Mouse (Mus musculus) embryonic facial prominence, embryonic 11.5 days (tissue): ENCODE data around the gene Terf2. TPM values are rescaled to one million over a fixed set of nuclear protein-coding genes. Genes with fewer than 3 reads are reported as not detected.

ENCODE experiments used
- ATAC-seq: fragments of 200-750 bp; cut with Nextera tagmentation; replicated peaks from 2 replicates; pipeline ENCODE4 v1.8.0; 2017; ENCODE audit warnings: low read depth; ENCODE audit not compliant: insufficient number of reproducible peaks, low FRiP score, low TSS enrichment
- DNase-seq: peaks from one replicate; pipeline ENCODE4 v3.0.0-alpha.2; 2015; ENCODE audit warnings: low spot score
- H3K27ac ChIP-seq: fragments of 300-500 bp; sonication (generic); replicated peaks from 2 replicates; pipeline ENCODE4 v1.5.1; 2014; ENCODE audit warnings: mild to moderate bottlenecking, low read depth, low read length, control low read depth
- H3K27me3 ChIP-seq: fragments of 300-500 bp; sonication (generic); 2 replicates; pipeline ENCODE4 v1.6.1; 2014; ENCODE audit warnings: mild to moderate bottlenecking, low read length, moderate library complexity, mixed read lengths; ENCODE audit not compliant: control insufficient read depth, insufficient read depth
- H3K36me3 ChIP-seq: fragments of 300-500 bp; sonication (generic); replicated peaks from 2 replicates; pipeline ENCODE4 v1.6.1; 2014; ENCODE audit warnings: low read depth, mild to moderate bottlenecking, low read length, moderate library complexity, mixed read lengths; ENCODE audit not compliant: control insufficient read depth, insufficient read depth
- H3K4me1 ChIP-seq: fragments of 300-500 bp; sonication (generic); 2 replicates; pipeline ENCODE4 v1.6.1; 2014; ENCODE audit warnings: low read length, mixed read lengths; ENCODE audit not compliant: control insufficient read depth, insufficient read depth
- H3K4me2 ChIP-seq: fragments of 300-500 bp; sonication (generic); 2 replicates; pipeline ENCODE4 v1.6.1; 2014; ENCODE audit warnings: low read depth, mild to moderate bottlenecking, control low read depth, low read length, moderate library complexity
- H3K4me3 ChIP-seq: fragments of 300-500 bp; sonication (generic); 2 replicates; pipeline ENCODE4 v1.5.1; 2014; ENCODE audit warnings: low read depth, low read length, control low read depth
- H3K9ac ChIP-seq: fragments of 300-500 bp; sonication (generic); replicated peaks from 2 replicates; pipeline ENCODE4 v1.6.1; 2014; ENCODE audit warnings: mild to moderate bottlenecking, control low read depth, low read length
- H3K9me3 ChIP-seq: fragments of 300-500 bp; sonication (generic); replicated peaks from 2 replicates; pipeline ENCODE4 v1.6.1; 2016; ENCODE audit warnings: mild to moderate bottlenecking, low read length, inconsistent platforms, mixed read lengths; ENCODE audit not compliant: control insufficient read depth
- WGBS: fragments of 180-500 bp; shearing (Covaris S2); extraction: QIAGEN DNeasy Blood & Tissue Kit; methylation state at CpG from one replicate; pipeline ENCODE4 v1.1.7; 2014; 5-methylcytosine and 5-hydroxymethylcytosine counted together
- polyA plus RNA-seq: library from polyadenylated mRNA; unstranded; fragments of >200 nt; fragmentation: Nextera tagmentation; extraction: Ambion mirVana; gene quantifications from 2 replicates; pipeline ENCODE4 v1.2.1, GENCODE M21; 2014

Terf2 gene
- polyA plus RNA-seq, 1 experiment from 2014 or later, result 16.5 TPM

- Histone ChIP-seq H3K36me3 (peaks cover 5% of the 10 kb centered on the region), H3K27ac (no peak overlapping the region), H3K4me1 (no peaks in the 10 kb centered on the region), H3K9ac (no peak overlapping the region), H3K4me3 (no peak overlapping the region), H3K9me3 (no peaks in the 10 kb centered on the region), H3K27me3 (no peaks in the 10 kb centered on the region), H3K4me2 (no peak overlapping the region)
- no peak for ATAC-seq
- DNase-seq, result no peak
- WGBS, result 93% methylated on average over 7 of the region's 7 CpGs
Observed at GRCm38 (mm10) chr8:107090531-107090930, 5.8 kb downstream of the Terf2 start.

- no peaks in the 10 kb centered on the region for H3K4me1 ChIP-seq
- 95% methylated on average over 5 of the region's 5 CpGs for whole genome bisulfite sequencing
- DNase-seq (no peak), ATAC-seq (no peak)
- no peak overlapping the region for H3K4me3 ChIP-seq
- no peaks in the 10 kb centered on the region for H3K27me3 ChIP-seq
- H3K9ac ChIP-seq, result no peak overlapping the region
- no peaks in the 10 kb centered on the region for H3K9me3 ChIP-seq
- H3K36me3 ChIP-seq, result peaks cover 9% of the 10 kb centered on the region
- no peak overlapping the region for H3K4me2 ChIP-seq
- H3K27ac ChIP-seq, result no peak overlapping the region
Observed at GRCm38 (mm10) chr8:107088526-107089063, 7.8 kb downstream of the Terf2 start.

- H3K27me3 ChIP-seq, result no peaks in the 10 kb centered on the region
- ATAC-seq (no peak), DNase-seq (no peak)
- no peaks in the 10 kb centered on the region for H3K9me3 ChIP-seq
- H3K4me2 ChIP-seq, result no peak overlapping the region
- no peak overlapping the region for H3K27ac ChIP-seq
- no peak overlapping the region for H3K4me3 ChIP-seq
- no peaks in the 10 kb centered on the region for H3K4me1 ChIP-seq
- peaks cover 9% of the 10 kb centered on the region for H3K36me3 ChIP-seq
- no peak overlapping the region for H3K9ac ChIP-seq
- WGBS, result over 99% methylated on average over 5 of the region's 5 CpGs
Observed at GRCm38 (mm10) chr8:107086018-107086417, 10.3 kb downstream of the Terf2 start.

- no peak for DNase-seq
- H3K27me3 ChIP-seq, result no peaks in the 10 kb centered on the region
- no peaks in the 10 kb centered on the region for H3K9me3 ChIP-seq
- ATAC-seq, result no peak
- H3K4me1 ChIP-seq, result no peaks in the 10 kb centered on the region
- H3K4me2 ChIP-seq, result no peak overlapping the region
- no peak overlapping the region for H3K27ac ChIP-seq
- peaks cover 9% of the 10 kb centered on the region for H3K36me3 ChIP-seq
- H3K4me3 ChIP-seq, result no peak overlapping the region
- 96% methylated on average over 17 of the region's 17 CpGs for WGBS
- no peak overlapping the region for H3K9ac ChIP-seq
Observed at GRCm38 (mm10) chr8:107085358-107085757, 11.0 kb downstream of the Terf2 start.

GRCm38 (mm10) chr8:107076239-107076888, 20.0 kb downstream of the Terf2 start:
- no peak; the same call in 1 of the 2 replicates for ATAC-seq

GRCm38 (mm10) chr8:107074128-107074527, 22.2 kb downstream of the Terf2 start:
- Histone ChIP-seq H3K36me3 (peaks cover 13% of the 10 kb centered on the region), H3K9me3 (no peaks in the 10 kb centered on the region), H3K4me2 (no peak overlapping the region), H3K27me3 (no peaks in the 10 kb centered on the region), H3K4me3 (no peak overlapping the region), H3K9ac (no peak overlapping the region), H3K4me1 (no peaks in the 10 kb centered on the region), H3K27ac (no peak overlapping the region)
- ATAC-seq (no peak), DNase-seq (no peak)
- WGBS, result 83% methylated on average over 1 of the region's 1 CpGs

More at GRCm38 (mm10) chr8:107076239-107076888, 20.0 kb downstream of the Terf2 start:
- WGBS, result 88% methylated on average over 7 of the region's 7 CpGs
- no peaks in the 10 kb centered on the region for H3K27me3 ChIP-seq
- H3K4me3 ChIP-seq, result no peak overlapping the region
- no peak overlapping the region for H3K27ac ChIP-seq
- DNase-seq, result no peak
- no peak overlapping the region for H3K4me2 ChIP-seq
- no peaks in the 10 kb centered on the region for H3K9me3 ChIP-seq
- H3K4me1 ChIP-seq, result no peaks in the 10 kb centered on the region
- H3K36me3 ChIP-seq, result peaks cover 13% of the 10 kb centered on the region
- H3K9ac ChIP-seq, result no peak overlapping the region

GRCm38 (mm10) chr8:107073706-107074105, 22.6 kb downstream of the Terf2 start:
- no peak overlapping the region for H3K9ac ChIP-seq
- peaks cover 13% of the 10 kb centered on the region for H3K36me3 ChIP-seq
- H3K4me2 ChIP-seq, result no peak overlapping the region
- no peaks in the 10 kb centered on the region for H3K4me1 ChIP-seq
- H3K4me3 ChIP-seq, result no peak overlapping the region
- DNase-seq (no peak), ATAC-seq (no peak)
- no peaks in the 10 kb centered on the region for H3K9me3 ChIP-seq
- H3K27me3 ChIP-seq, result no peaks in the 10 kb centered on the region
- WGBS, result 69% methylated on average over 4 of the region's 4 CpGs
- H3K27ac ChIP-seq, result no peak overlapping the region
